Mouse (Mus musculus): Measurements from ENCODE around the gene Neu4.
"Not testable (repeated sequence)": the region's sequence is repeated elsewhere in the genome, so short reads cannot be mapped to it uniquely, and the experiment has no call there.

DNA sequence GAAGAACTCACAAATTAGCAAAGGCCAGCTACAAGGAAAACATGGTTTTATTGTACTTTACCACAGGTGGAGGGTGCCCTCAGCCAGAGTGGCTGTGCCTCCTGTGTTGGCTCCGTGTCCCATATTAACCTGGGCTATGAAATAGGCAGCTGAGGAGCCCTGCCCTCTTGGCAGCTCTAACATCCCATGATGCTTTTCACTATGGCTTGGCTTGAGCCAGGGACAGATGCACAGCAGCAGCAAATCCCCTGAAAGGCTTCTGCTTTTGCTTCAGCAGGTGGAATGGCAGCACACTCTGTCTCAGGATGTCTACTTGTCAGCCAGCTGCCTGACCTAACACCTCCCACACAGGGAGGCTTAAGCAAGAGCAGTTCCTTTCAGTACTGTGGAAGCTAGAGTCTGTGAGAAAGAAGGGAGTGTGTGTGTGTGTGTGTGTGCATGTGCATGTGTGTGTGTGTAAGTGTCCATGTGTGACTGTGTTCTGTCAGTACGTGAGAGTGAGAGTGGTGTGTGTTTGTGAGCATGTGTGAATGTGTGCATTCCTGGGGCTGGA, 14.2 kb upstream of the Neu4 start:
- not testable (repeated sequence) for TF ChIP-seq CTCF (IDR thresholded peaks at IDR 0.05; ENCODE audit: low read depth, low read length); POLR2A (IDR thresholded peaks at IDR 0.05; ENCODE audit: borderline replicate concordance, low read depth, low read length)

All from bone marrow macrophage, adult 2 months (primary cell).